Mouse (Mus musculus) small intestine, adult 10 weeks (tissue): ENCODE results near the gene Aebp1. TPM values are rescaled to one million over a fixed set of nuclear protein-coding genes. Genes with fewer than 3 reads are reported as not detected.

Experiments
- polyA plus RNA-seq: library from polyadenylated mRNA; stranded (reverse); fragments of 350-450 nt; fragmentation: Illumina TruSeq; extraction: RNeasy Lipid Tissue Mini Kit (QIAGEN cat#74804); gene quantifications from one replicate; pipeline ENCODE4 v1.2.3, GENCODE M21; 2014; ENCODE audit warnings: low replicate concordance

Aebp1 gene
- polyA plus RNA-seq, result 0.26 TPM

GRCm38 (mm10) chr11:5861678-5862393, at the start of gene Aebp1:
Aebp1 (plus strand) TSS chr11:5861947.

GRCm38 (mm10) chr11:5837251-5838246, 24.2 kb upstream of the Aebp1 start, which contains the start of gene Polm:
Polm (minus strand) TSS chr11:5838016.

GRCm38 (mm10) chr11:5877921-5878526, 16.3 kb downstream of the Aebp1 start, which contains the start of gene Pold2:
Pold2 (minus strand) TSS chr11:5878292.

GRCm38 (mm10) chr11:5898531-5898930, 36.8 kb downstream of the Aebp1 start, which contains the start of gene Myl7:
Myl7 (minus strand) TSS chr11:5898782.

Other genes with a start within 250 kb of the Aebp1 start
- gene Mrps24, start 146.3 kb upstream of the Aebp1 start, polyA plus RNA-seq, result 3.2 TPM
- 5.7 TPM for gene Urgcp, start 99.6 kb upstream of the Aebp1 start, polyA plus RNA-seq
- gene Dbnl, start 73.5 kb upstream of the Aebp1 start, polyA plus RNA-seq, result 5.2 TPM
- gene Pgam2, start 58.2 kb upstream of the Aebp1 start, polyA plus RNA-seq, result not detected
- gene Polm, start 23.9 kb upstream of the Aebp1 start, polyA plus RNA-seq, result not detected
- not detected for gene Pold2, start 16.3 kb downstream of the Aebp1 start, polyA plus RNA-seq
- not detected for gene Myl7, start 36.8 kb downstream of the Aebp1 start, polyA plus RNA-seq
- gene Gck, start 88.1 kb downstream of the Aebp1 start, polyA plus RNA-seq, result not detected
- 50.3 TPM for gene Ykt6, start 93.7 kb downstream of the Aebp1 start, polyA plus RNA-seq
- gene Camk2b, start 204.4 kb downstream of the Aebp1 start, polyA plus RNA-seq, result 1.2 TPM